In the genomic region with DNA sequence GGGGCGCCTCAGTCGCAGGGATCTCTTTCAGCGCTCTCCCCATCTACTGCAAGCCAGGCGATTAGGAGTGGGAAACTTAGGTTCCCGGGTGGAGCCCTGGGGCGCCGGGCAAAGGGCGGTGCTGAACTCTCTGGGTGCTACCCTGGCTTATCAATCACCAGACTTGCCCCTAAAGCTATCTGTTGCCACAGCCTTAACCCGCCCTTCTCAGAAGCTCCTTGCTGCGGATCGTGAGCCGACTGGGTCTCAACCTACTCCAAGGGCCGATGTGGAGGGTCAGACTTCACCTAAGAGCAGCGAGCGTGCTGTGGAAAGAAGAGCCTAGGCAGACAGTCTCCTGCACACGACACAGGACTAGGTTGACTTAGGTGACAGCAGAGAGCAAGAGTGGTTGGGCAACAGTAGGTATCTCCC, we compare ENCODE assay signal across 8 mouse cellular contexts. TPM values are rescaled to one million over a fixed set of nuclear protein-coding genes. Genes with fewer than 3 reads are reported as not detected.
DNase-seq lines count a peak whose midpoint lies in the region; ATAC-seq and TF ChIP-seq lines count a peak whose summit lies in the region.

No protein-coding gene starts in this region.

- H3K9ac ChIP-seq in hindbrain, embryonic 16.5 days (ENCODE audit: low read depth, low read length), result peak overlapping the region; percentile 82
- H3K9ac ChIP-seq in stomach, postnatal 0 days (ENCODE audit: low read length), result peak overlapping the region; percentile 75

- peaks cover 18% of the 10 kb centered on the region for H3K4me1 ChIP-seq in hindbrain, embryonic 16.5 days (ENCODE audit: control insufficient read depth, insufficient read depth, low read depth, low read length)
- peaks cover 30% of the 10 kb centered on the region for H3K4me1 ChIP-seq in megakaryocyte, embryonic 14.5 days
- no peaks in the 10 kb centered on the region for H3K4me1 ChIP-seq in stomach, postnatal 0 days (replicated peaks; ENCODE audit: control insufficient read depth, insufficient read depth)

- TF ChIP-seq EP300 in stomach, postnatal 0 days (optimal IDR thresholded peaks at IDR 0.05), result no peak

- no peaks in the 10 kb centered on the region for H3K9me3 ChIP-seq in hindbrain, embryonic 16.5 days (ENCODE audit: control insufficient read depth, low read length)
- no peaks in the 10 kb centered on the region for H3K9me3 ChIP-seq in megakaryocyte, embryonic 14.5 days
- no peaks in the 10 kb centered on the region for H3K9me3 ChIP-seq in stomach, postnatal 0 days (ENCODE audit: control insufficient read depth, low read length)

- H3K4me3 ChIP-seq in hindbrain, embryonic 16.5 days (ENCODE audit: low read length), result peak overlapping the region; percentile 73
- H3K4me3 ChIP-seq in megakaryocyte, embryonic 14.5 days (replicated peaks), result peak overlapping the region; percentile 98
- peak overlapping the region; percentile 60 for H3K4me3 ChIP-seq in stomach, postnatal 0 days (ENCODE audit: low read depth, low read length)

- H3K27me3 ChIP-seq in hindbrain, embryonic 16.5 days (replicated peaks; ENCODE audit: control insufficient read depth, insufficient read depth, low read length), result no peaks in the 10 kb centered on the region
- peaks cover 4% of the 10 kb centered on the region for H3K27me3 ChIP-seq in megakaryocyte, embryonic 14.5 days (replicated peaks)
- H3K27me3 ChIP-seq in stomach, postnatal 0 days (ENCODE audit: control insufficient read depth, insufficient read depth, low read length), result no peaks in the 10 kb centered on the region

- peaks cover 21% of the 10 kb centered on the region for H3K36me3 ChIP-seq in hindbrain, embryonic 16.5 days (ENCODE audit: control insufficient read depth, insufficient read depth, low read length)
- peaks cover 35% of the 10 kb centered on the region for H3K36me3 ChIP-seq in megakaryocyte, embryonic 14.5 days (replicated peaks; ENCODE audit: low read length)
- peaks cover 14% of the 10 kb centered on the region; the same call in 1 of the 2 replicates for H3K36me3 ChIP-seq in stomach, postnatal 0 days (ENCODE audit: control insufficient read depth, insufficient read depth, low read length)

- intact Hi-C loops in gastrocnemius, postnatal 14 days (cut with DNase I; ENCODE audit: low total_unique reads), result loop anchor here (5.0 kb wide), 1 partner anchor 192 kb away; no protein-coding TSS in a partner anchor

- peak overlapping the region; percentile 78; the same call in 1 of the 2 replicates for H3K27ac ChIP-seq in hindbrain, embryonic 16.5 days (ENCODE audit: low read depth, low read length)
- peak overlapping the region; percentile 86 for H3K27ac ChIP-seq in stomach, postnatal 0 days (replicated peaks)

- 0% methylated on average over 16 of the region's 16 CpGs for WGBS in hindbrain, embryonic 16.5 days
- WGBS in stomach, postnatal 0 days, result under 1% methylated on average over 16 of the region's 16 CpGs

- H3K4me2 ChIP-seq in hindbrain, embryonic 16.5 days (ENCODE audit: low read length), result peak overlapping the region; percentile 82
- H3K4me2 ChIP-seq in stomach, postnatal 0 days (replicated peaks; ENCODE audit: low read depth), result peak overlapping the region; percentile 98

- no peak for TF ChIP-seq CTCF in stomach, postnatal 0 days (IDR thresholded peaks at IDR 0.05; ENCODE audit: low read depth)

- DNase-seq in adrenal gland, postnatal 10 days, result peak; percentile 56
- DNase-seq in adrenal gland, postnatal 25 days, result no peak
- DNase-seq in CD4-positive helper T cell, adult 2 months (ENCODE audit: low read depth, low spot score), result peak; percentile 42
- peak; percentile 76 for DNase-seq in stomach, postnatal 0 days (ENCODE audit: low spot score)
- DNase-seq in gastrocnemius, postnatal 14 days, result no peak

- ATAC-seq in erythroblast, adult 5-6 weeks (replicated peaks; ENCODE audit: low FRiP score, poor library complexity, severe bottlenecking), result peak; percentile 72
- ATAC-seq in hindbrain, embryonic 16.5 days, result peak; percentile 21
- ATAC-seq in stomach, postnatal 0 days (ENCODE audit: low FRiP score, low TSS enrichment), result peak; percentile 53

RNA-seq across cellular contexts. Expression of a gene that starts 0.6 kb away (rescaled TPM):
- total RNA-seq in adrenal gland, postnatal 10 days (2021), result 10 to 100 TPM; 72.2 to 81.8 TPM
- total RNA-seq in adrenal gland, postnatal 25 days (2021), result 100 and 123 TPM in 2 replicates
- 123 and 182 TPM in 2 replicates for total RNA-seq in erythroblast, adult 5-6 weeks (2015; ENCODE audit: low replicate concordance)
- 219 and 268 TPM in 2 replicates for total RNA-seq in erythroblast, adult 5-6 weeks (2017; ENCODE audit: low replicate concordance)
- polyA plus RNA-seq in hindbrain, embryonic 16.5 days (2015; fragmentation: Nextera tagmentation; extraction: Ambion mirVana), result 58.6 and 60.9 TPM in 2 replicates
- polyA plus RNA-seq in megakaryocyte, embryonic 14.5 days (2012; ENCODE audit: insufficient read depth, low replicate concordance), result 13.0 and 26.5 TPM in 2 replicates
- 35.4 and 38.4 TPM in 2 replicates for polyA plus RNA-seq in stomach, postnatal 0 days (2015; fragmentation: Nextera tagmentation; extraction: Ambion mirVana)
- 10 to 100 TPM; 37.9 to 38.3 TPM for total RNA-seq in gastrocnemius, postnatal 14 days (2021)

RNA-seq across cellular contexts. Expression of a gene that starts 11.9 kb away (rescaled TPM):
- total RNA-seq in adrenal gland, postnatal 10 days (2021), result 10 to 100 TPM; 54.3 to 71.9 TPM
- total RNA-seq in adrenal gland, postnatal 25 days (2021), result 85.0 and 87.0 TPM in 2 replicates
- total RNA-seq in erythroblast, adult 5-6 weeks (2015; ENCODE audit: low replicate concordance), result 734 and 842 TPM in 2 replicates
- 498 and 626 TPM in 2 replicates for total RNA-seq in erythroblast, adult 5-6 weeks (2017; ENCODE audit: low replicate concordance)
- polyA plus RNA-seq in hindbrain, embryonic 16.5 days (2015; fragmentation: Nextera tagmentation; extraction: Ambion mirVana), result 47.6 and 53.9 TPM in 2 replicates
- polyA plus RNA-seq in megakaryocyte, embryonic 14.5 days (2012; ENCODE audit: insufficient read depth, low replicate concordance), result 51.9 and 73.7 TPM in 2 replicates
- polyA plus RNA-seq in stomach, postnatal 0 days (2015; fragmentation: Nextera tagmentation; extraction: Ambion mirVana), result 13.8 and 15.7 TPM in 2 replicates
- 100 to 1,000 TPM; 154 to 161 TPM for total RNA-seq in gastrocnemius, postnatal 14 days (2021)

RNA-seq across cellular contexts. Expression of a gene that starts 14.8 kb away (rescaled TPM):
- total RNA-seq in adrenal gland, postnatal 10 days (2021), result 10 to 100 TPM; 12.8 to 28.1 TPM
- total RNA-seq in adrenal gland, postnatal 25 days (2021), result 0.39 and 2.7 TPM in 2 replicates
- total RNA-seq in erythroblast, adult 5-6 weeks (2015; ENCODE audit: low replicate concordance), result 33.0 and 48.8 TPM in 2 replicates
- 6.6 and 13.4 TPM in 2 replicates for total RNA-seq in erythroblast, adult 5-6 weeks (2017; ENCODE audit: low replicate concordance)
- polyA plus RNA-seq in hindbrain, embryonic 16.5 days (2015; fragmentation: Nextera tagmentation; extraction: Ambion mirVana), result not detected in 2 replicates
- polyA plus RNA-seq in megakaryocyte, embryonic 14.5 days (2012; ENCODE audit: insufficient read depth, low replicate concordance), result 0.17 TPM in 1 of 2 replicates, not detected in the other
- polyA plus RNA-seq in stomach, postnatal 0 days (2015; fragmentation: Nextera tagmentation; extraction: Ambion mirVana), result 4.4 and 4.8 TPM in 2 replicates
- not detected for total RNA-seq in gastrocnemius, postnatal 14 days (2021)

RNA-seq across cellular contexts. Expression of a gene that starts 42.0 kb away (rescaled TPM):
- 1 to 10 TPM; 2.7 to 3.4 TPM for total RNA-seq in adrenal gland, postnatal 10 days (2021)
- 3.5 and 9.6 TPM in 2 replicates for total RNA-seq in adrenal gland, postnatal 25 days (2021)
- 0.77 TPM in 1 of 2 replicates, not detected in the other for total RNA-seq in erythroblast, adult 5-6 weeks (2015; ENCODE audit: low replicate concordance)
- total RNA-seq in erythroblast, adult 5-6 weeks (2017; ENCODE audit: low replicate concordance), result 2.3 and 2.8 TPM in 2 replicates
- 2.1 and 2.4 TPM in 2 replicates for polyA plus RNA-seq in hindbrain, embryonic 16.5 days (2015; fragmentation: Nextera tagmentation; extraction: Ambion mirVana)
- polyA plus RNA-seq in megakaryocyte, embryonic 14.5 days (2012; ENCODE audit: insufficient read depth, low replicate concordance), result 0.65 and 1.0 TPM in 2 replicates
- 2.8 and 2.9 TPM in 2 replicates for polyA plus RNA-seq in stomach, postnatal 0 days (2015; fragmentation: Nextera tagmentation; extraction: Ambion mirVana)
- total RNA-seq in gastrocnemius, postnatal 14 days (2021), result 1 to 10 TPM; 1.0 to 2.4 TPM

RNA-seq across cellular contexts. Expression of a gene that starts 46.0 kb away (rescaled TPM):
- 10 to 100 TPM; 18.5 to 21.0 TPM for total RNA-seq in adrenal gland, postnatal 10 days (2021)
- 18.1 and 22.1 TPM in 2 replicates for total RNA-seq in adrenal gland, postnatal 25 days (2021)
- 4.8 and 5.6 TPM in 2 replicates for total RNA-seq in erythroblast, adult 5-6 weeks (2015; ENCODE audit: low replicate concordance)
- 4.1 and 7.8 TPM in 2 replicates for total RNA-seq in erythroblast, adult 5-6 weeks (2017; ENCODE audit: low replicate concordance)
- 25.1 and 25.7 TPM in 2 replicates for polyA plus RNA-seq in hindbrain, embryonic 16.5 days (2015; fragmentation: Nextera tagmentation; extraction: Ambion mirVana)
- 2.6 and 30.7 TPM in 2 replicates for polyA plus RNA-seq in megakaryocyte, embryonic 14.5 days (2012; ENCODE audit: insufficient read depth, low replicate concordance)
- 48.5 and 49.5 TPM in 2 replicates for polyA plus RNA-seq in stomach, postnatal 0 days (2015; fragmentation: Nextera tagmentation; extraction: Ambion mirVana)
- 1 to 10 TPM; 4.7 to 8.3 TPM for total RNA-seq in gastrocnemius, postnatal 14 days (2021)

Comparison
In these comparisons a context has a peak if more than half of its experiments do, and no peak if none do; other contexts are left out.
1. DNase-seq: peak in adrenal gland, postnatal 10 days (single experiment), CD4-positive helper T cell, adult 2 months (single experiment) and stomach, postnatal 0 days (single experiment); none in adrenal gland, postnatal 25 days (single experiment) and gastrocnemius, postnatal 14 days (single experiment).
2. ATAC-seq: peak in every context shown above with its lines; median percentile 72 in erythroblast, adult 5-6 weeks; 53 in stomach, postnatal 0 days; 21 in hindbrain, embryonic 16.5 days.
3. Peak in every context shown above with its lines, with median percentiles within 50 percentile points of each other: H3K4me3 ChIP-seq.